Mouse (Mus musculus): ENCODE measurements around the gene Daam2. TPM values are rescaled to one million over a fixed set of nuclear protein-coding genes. Genes with fewer than 3 reads are reported as not detected.

The Daam2 gene
- polyA plus RNA-seq, 1 experiment from 2014 or later = 7.0 TPM

DNA sequence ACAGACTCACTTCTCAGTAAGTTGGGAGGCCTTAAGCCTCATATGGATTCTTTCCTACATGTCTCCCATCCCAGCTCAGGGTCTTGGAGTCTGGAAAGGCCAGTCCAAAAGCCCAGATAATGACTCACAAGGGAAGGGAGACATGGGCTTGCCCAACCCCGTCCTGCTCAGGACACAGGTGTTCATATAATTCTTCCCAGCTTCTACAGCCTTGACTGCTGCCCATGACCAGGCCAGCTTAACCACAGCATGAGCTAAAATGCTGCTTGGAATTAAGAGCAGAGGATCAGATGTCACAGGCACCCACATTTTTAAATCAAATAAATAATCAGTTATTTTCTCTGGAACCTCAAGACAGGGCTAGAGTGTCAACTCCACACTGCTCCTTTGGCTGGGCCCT is 89.0 kb downstream of the Daam2 start:
- no peak overlapping the region for H3K4me2 ChIP-seq (ENCODE audit: low read depth, low read length)
- no peaks in the 10 kb centered on the region for H3K27me3 ChIP-seq (ENCODE audit: control insufficient read depth, insufficient read depth, low read length)
- H3K36me3 ChIP-seq (replicated peaks; ENCODE audit: control insufficient read depth, insufficient read depth, low read depth, low read length) = no peaks in the 10 kb centered on the region; the same call in 1 of the 2 replicates
- H3K27ac ChIP-seq (replicated peaks; ENCODE audit: low read depth, low read length) = no peak overlapping the region
- 76% methylated on average over 1 of the region's 1 CpGs for WGBS
- no peak for ATAC-seq (replicated peaks; ENCODE audit: insufficient number of reproducible peaks, low FRiP score, low TSS enrichment, low read depth)
- H3K4me1 ChIP-seq (ENCODE audit: control insufficient read depth, insufficient read depth, low read length) = no peaks in the 10 kb centered on the region
- H3K4me3 ChIP-seq (ENCODE audit: low read depth, low read length) = no peak overlapping the region
- no peak overlapping the region for H3K9ac ChIP-seq (replicated peaks; ENCODE audit: low read length)
- no peaks in the 10 kb centered on the region for H3K9me3 ChIP-seq (replicated peaks; ENCODE audit: control insufficient read depth, low read length)
- no peak for DNase-seq (ENCODE audit: low spot score)

DNA sequence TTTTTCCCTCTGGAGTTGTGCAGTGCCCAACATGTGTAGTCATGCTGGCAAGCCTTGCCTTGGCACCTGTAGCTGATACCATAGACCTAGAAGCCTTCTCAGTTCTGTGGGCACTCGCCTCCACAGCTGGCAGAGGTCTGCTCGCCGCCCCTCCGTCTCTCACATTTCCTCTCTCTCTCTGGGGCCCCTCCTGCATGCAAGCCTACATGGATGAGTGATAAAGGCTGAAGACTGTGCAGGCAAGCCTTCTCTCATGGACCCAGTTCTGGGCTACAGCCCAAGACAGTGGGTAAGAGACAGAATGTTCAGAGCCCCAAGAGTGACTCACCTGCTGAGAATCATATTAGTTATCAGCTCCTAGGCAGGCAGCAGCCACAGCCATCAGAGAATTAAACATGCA is 90.1 kb downstream of the Daam2 start:
- no peak for DNase-seq (ENCODE audit: low spot score)
- H3K27ac ChIP-seq (replicated peaks; ENCODE audit: low read depth, low read length) = no peak overlapping the region
- no peaks in the 10 kb centered on the region for H3K27me3 ChIP-seq (ENCODE audit: control insufficient read depth, insufficient read depth, low read length)
- ATAC-seq (replicated peaks; ENCODE audit: insufficient number of reproducible peaks, low FRiP score, low TSS enrichment, low read depth) = no peak
- H3K4me1 ChIP-seq (ENCODE audit: control insufficient read depth, insufficient read depth, low read length) = no peaks in the 10 kb centered on the region
- no peaks in the 10 kb centered on the region for H3K9me3 ChIP-seq (replicated peaks; ENCODE audit: control insufficient read depth, low read length)
- no peak overlapping the region for H3K4me2 ChIP-seq (ENCODE audit: low read depth, low read length)
- no peak overlapping the region for H3K9ac ChIP-seq (replicated peaks; ENCODE audit: low read length)
- 92% methylated on average over 4 of the region's 4 CpGs for WGBS
- H3K4me3 ChIP-seq (ENCODE audit: low read depth, low read length) = no peak overlapping the region
- no peaks in the 10 kb centered on the region; the same call in 1 of the 2 replicates for H3K36me3 ChIP-seq (replicated peaks; ENCODE audit: control insufficient read depth, insufficient read depth, low read depth, low read length)

DNA sequence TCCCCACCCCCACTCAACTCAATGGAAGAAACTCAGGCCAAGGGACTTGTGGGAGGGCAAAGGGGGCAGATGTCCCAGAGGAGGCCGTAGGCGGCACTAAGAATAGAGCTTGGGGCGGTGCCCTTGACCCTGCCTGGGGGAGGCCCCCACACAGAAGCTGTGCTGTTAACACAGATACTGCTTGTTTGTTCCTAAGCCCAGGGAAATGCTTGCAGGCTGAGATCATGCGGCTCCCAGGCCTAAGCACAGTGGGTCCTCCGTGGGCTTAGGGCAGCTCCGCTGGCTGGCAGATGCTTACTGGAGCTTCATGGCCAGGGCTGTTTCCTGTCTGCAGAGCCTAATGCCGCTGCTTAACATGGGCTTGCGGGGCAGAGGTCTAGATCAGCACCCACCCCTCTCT is 91.5 kb downstream of the Daam2 start:
- Histone ChIP-seq H3K27ac (replicated peaks; ENCODE audit: low read depth, low read length) (no peak overlapping the region), H3K4me1 (ENCODE audit: control insufficient read depth, insufficient read depth, low read length) (no peaks in the 10 kb centered on the region), H3K36me3 (replicated peaks; ENCODE audit: control insufficient read depth, insufficient read depth, low read depth, low read length) (no peaks in the 10 kb centered on the region; the same call in 1 of the 2 replicates), H3K9me3 (replicated peaks; ENCODE audit: control insufficient read depth, low read length) (no peaks in the 10 kb centered on the region), H3K27me3 (ENCODE audit: control insufficient read depth, insufficient read depth, low read length) (no peaks in the 10 kb centered on the region), H3K4me2 (ENCODE audit: low read depth, low read length) (no peak overlapping the region), H3K4me3 (ENCODE audit: low read depth, low read length) (no peak overlapping the region), H3K9ac (replicated peaks; ENCODE audit: low read length) (no peak overlapping the region)
- 48% methylated on average over 8 of the region's 8 CpGs for WGBS
- no peak; the same call in 1 of the 2 replicates for ATAC-seq (replicated peaks; ENCODE audit: insufficient number of reproducible peaks, low FRiP score, low TSS enrichment, low read depth)
- peak; percentile 18 for DNase-seq (ENCODE audit: low spot score)

DNA sequence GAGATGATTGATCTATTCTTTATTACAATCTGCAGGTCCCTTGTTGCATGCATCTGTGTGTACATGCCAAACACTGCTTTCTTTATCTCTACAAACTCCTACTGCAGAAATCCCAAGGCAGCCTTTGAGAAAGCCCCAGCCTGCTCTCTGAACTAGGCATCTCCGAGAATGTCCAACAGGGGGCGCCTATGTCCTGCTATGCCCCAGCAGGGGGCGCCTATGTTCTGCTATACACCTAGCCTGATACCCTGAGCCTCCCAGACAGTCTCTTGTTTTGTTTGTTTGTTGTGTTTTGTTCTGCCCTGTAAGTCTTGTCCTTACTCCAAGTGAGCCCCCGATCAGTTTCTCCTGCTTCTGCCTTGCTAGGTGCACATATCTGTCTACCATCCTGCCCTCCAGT is 95.9 kb downstream of the Daam2 start:
- WGBS = 29% methylated on average over 4 of the region's 4 CpGs
- no peaks in the 10 kb centered on the region for H3K4me1 ChIP-seq (ENCODE audit: control insufficient read depth, insufficient read depth, low read length)
- H3K36me3 ChIP-seq (replicated peaks; ENCODE audit: control insufficient read depth, insufficient read depth, low read depth, low read length) = no peaks in the 10 kb centered on the region
- ATAC-seq (replicated peaks; ENCODE audit: insufficient number of reproducible peaks, low FRiP score, low TSS enrichment, low read depth) (no peak), DNase-seq (ENCODE audit: low spot score) (peak; percentile 73)
- no peak overlapping the region for H3K4me3 ChIP-seq (ENCODE audit: low read depth, low read length)
- no peak overlapping the region for H3K4me2 ChIP-seq (ENCODE audit: low read depth, low read length)
- no peak overlapping the region for H3K9ac ChIP-seq (replicated peaks; ENCODE audit: low read length)
- H3K27me3 ChIP-seq (ENCODE audit: control insufficient read depth, insufficient read depth, low read length) = no peaks in the 10 kb centered on the region
- no peak overlapping the region for H3K27ac ChIP-seq (replicated peaks; ENCODE audit: low read depth, low read length)
- no peaks in the 10 kb centered on the region for H3K9me3 ChIP-seq (replicated peaks; ENCODE audit: control insufficient read depth, low read length)

DNA sequence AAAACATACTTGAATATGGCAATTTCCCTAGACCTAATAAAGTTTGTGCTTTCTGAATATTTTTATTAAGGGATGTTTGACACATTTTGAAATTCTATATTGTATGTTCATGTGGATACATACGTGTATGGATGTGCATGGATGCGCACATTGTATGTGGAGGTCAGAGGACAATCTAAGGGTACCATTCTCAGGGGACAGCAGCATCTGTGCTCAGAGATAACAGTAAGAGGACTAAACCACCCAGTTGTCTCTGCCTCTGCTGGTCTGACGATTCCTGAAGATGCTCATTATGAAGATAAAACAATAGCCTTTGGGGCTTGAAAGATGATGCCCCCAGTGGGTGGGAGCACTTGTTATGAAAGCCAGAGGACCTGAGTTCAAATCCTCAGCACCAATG is 99.3 kb downstream of the Daam2 start:
- 88% methylated on average over 3 of the region's 3 CpGs for WGBS
- ATAC-seq (replicated peaks; ENCODE audit: insufficient number of reproducible peaks, low FRiP score, low TSS enrichment, low read depth) (no peak), DNase-seq (ENCODE audit: low spot score) (no peak)
- no peaks in the 10 kb centered on the region for H3K4me1 ChIP-seq (ENCODE audit: control insufficient read depth, insufficient read depth, low read length)
- H3K9me3 ChIP-seq (replicated peaks; ENCODE audit: control insufficient read depth, low read length) = no peaks in the 10 kb centered on the region
- no peak overlapping the region for H3K4me3 ChIP-seq (ENCODE audit: low read depth, low read length)
- no peaks in the 10 kb centered on the region for H3K36me3 ChIP-seq (replicated peaks; ENCODE audit: control insufficient read depth, insufficient read depth, low read depth, low read length)
- no peak overlapping the region for H3K9ac ChIP-seq (replicated peaks; ENCODE audit: low read length)
- H3K4me2 ChIP-seq (ENCODE audit: low read depth, low read length) = no peak overlapping the region
- H3K27ac ChIP-seq (replicated peaks; ENCODE audit: low read depth, low read length) = no peak overlapping the region
- no peaks in the 10 kb centered on the region for H3K27me3 ChIP-seq (ENCODE audit: control insufficient read depth, insufficient read depth, low read length)

DNA sequence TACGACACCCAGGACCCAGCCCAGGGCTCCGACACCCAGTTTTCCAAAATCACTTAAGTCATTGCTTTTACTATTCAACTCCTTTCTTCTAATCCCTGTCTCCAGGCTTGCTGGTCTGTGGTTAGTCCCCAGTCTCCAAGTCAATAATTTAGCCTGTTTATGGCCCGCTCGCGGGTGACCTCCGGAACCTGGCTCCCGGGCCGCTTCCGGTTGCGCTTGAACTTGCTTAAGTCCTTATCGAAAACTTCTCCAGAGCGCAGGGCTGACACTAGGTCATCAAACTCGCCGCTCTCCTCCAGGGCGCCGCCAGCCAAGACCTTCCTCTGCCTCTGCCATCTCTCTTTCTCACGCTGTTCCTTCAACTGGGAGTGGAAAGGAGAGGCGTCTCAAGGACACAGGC is 105.8 kb downstream of the Daam2 start:
- Histone ChIP-seq H3K4me3 (ENCODE audit: low read depth, low read length) (no peak overlapping the region), H3K27me3 (ENCODE audit: control insufficient read depth, insufficient read depth, low read length) (no peaks in the 10 kb centered on the region), H3K4me1 (ENCODE audit: control insufficient read depth, insufficient read depth, low read length) (no peaks in the 10 kb centered on the region), H3K9ac (replicated peaks; ENCODE audit: low read length) (no peak overlapping the region), H3K27ac (replicated peaks; ENCODE audit: low read depth, low read length) (no peak overlapping the region), H3K36me3 (replicated peaks; ENCODE audit: control insufficient read depth, insufficient read depth, low read depth, low read length) (peaks cover 3% of the 10 kb centered on the region), H3K9me3 (replicated peaks; ENCODE audit: control insufficient read depth, low read length) (no peaks in the 10 kb centered on the region), H3K4me2 (ENCODE audit: low read depth, low read length) (no peak overlapping the region)
- ATAC-seq (replicated peaks; ENCODE audit: insufficient number of reproducible peaks, low FRiP score, low TSS enrichment, low read depth) = no peak
- 91% methylated on average over 18 of the region's 18 CpGs for WGBS
- DNase-seq (ENCODE audit: low spot score) = no peak

DNA sequence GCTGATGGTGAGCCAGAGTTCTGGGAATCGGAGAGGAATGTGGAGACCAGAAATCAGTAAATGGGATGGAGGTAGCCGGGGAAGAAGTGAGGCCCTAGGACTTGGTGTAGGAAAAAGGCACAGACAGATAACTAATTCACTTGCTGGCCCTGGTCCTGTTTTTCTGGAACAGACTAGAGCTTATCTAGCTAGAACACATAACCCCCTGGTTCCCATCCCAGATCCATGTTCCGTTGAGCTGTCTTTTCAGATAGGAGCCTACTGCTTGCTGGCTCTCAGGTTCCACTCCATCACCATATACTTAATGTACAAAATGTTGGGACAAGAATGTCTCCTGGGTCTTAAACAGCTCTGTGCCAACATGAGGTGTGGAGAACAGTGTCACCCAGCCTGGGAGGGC is 106.3 kb downstream of the Daam2 start:
- Histone ChIP-seq H3K27ac (replicated peaks; ENCODE audit: low read depth, low read length) (no peak overlapping the region), H3K9me3 (replicated peaks; ENCODE audit: control insufficient read depth, low read length) (no peaks in the 10 kb centered on the region), H3K4me3 (ENCODE audit: low read depth, low read length) (no peak overlapping the region), H3K4me2 (ENCODE audit: low read depth, low read length) (no peak overlapping the region), H3K27me3 (ENCODE audit: control insufficient read depth, insufficient read depth, low read length) (no peaks in the 10 kb centered on the region), H3K4me1 (ENCODE audit: control insufficient read depth, insufficient read depth, low read length) (no peaks in the 10 kb centered on the region), H3K9ac (replicated peaks; ENCODE audit: low read length) (no peak overlapping the region), H3K36me3 (replicated peaks; ENCODE audit: control insufficient read depth, insufficient read depth, low read depth, low read length) (peaks cover 3% of the 10 kb centered on the region)
- no peak for DNase-seq (ENCODE audit: low spot score)
- WGBS = 97% methylated on average over 3 of the region's 3 CpGs
- ATAC-seq (replicated peaks; ENCODE audit: insufficient number of reproducible peaks, low FRiP score, low TSS enrichment, low read depth) = no peak

DNA sequence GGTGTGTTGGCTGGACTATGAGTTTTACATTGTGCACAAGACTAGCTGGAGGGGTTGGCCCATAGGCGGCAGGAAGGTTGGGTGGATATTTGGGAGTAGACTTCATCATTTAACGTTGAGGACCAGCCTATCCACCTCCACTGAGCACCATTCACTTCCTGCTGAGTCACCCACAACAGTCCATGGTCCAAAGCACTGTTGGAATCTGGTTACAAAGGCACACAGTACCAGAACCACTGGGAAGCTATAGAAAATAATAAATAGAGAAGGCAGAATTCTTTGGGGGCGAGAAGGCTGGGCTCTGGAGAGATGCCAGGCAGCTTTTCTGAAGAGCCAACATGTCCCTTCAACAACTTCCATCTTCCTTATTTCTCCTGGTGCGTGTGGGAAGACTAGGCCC is 107.8 kb downstream of the Daam2 start:
- DNase-seq (ENCODE audit: low spot score) (no peak), ATAC-seq (replicated peaks; ENCODE audit: insufficient number of reproducible peaks, low FRiP score, low TSS enrichment, low read depth) (no peak)
- no peak overlapping the region for H3K27ac ChIP-seq (replicated peaks; ENCODE audit: low read depth, low read length)
- no peak overlapping the region for H3K9ac ChIP-seq (replicated peaks; ENCODE audit: low read length)
- H3K9me3 ChIP-seq (replicated peaks; ENCODE audit: control insufficient read depth, low read length) = no peaks in the 10 kb centered on the region
- 88% methylated on average over 4 of the region's 4 CpGs for WGBS
- H3K36me3 ChIP-seq (replicated peaks; ENCODE audit: control insufficient read depth, insufficient read depth, low read depth, low read length) = peaks cover 3% of the 10 kb centered on the region
- H3K27me3 ChIP-seq (ENCODE audit: control insufficient read depth, insufficient read depth, low read length) = no peaks in the 10 kb centered on the region
- no peak overlapping the region for H3K4me3 ChIP-seq (ENCODE audit: low read depth, low read length)
- no peak overlapping the region for H3K4me2 ChIP-seq (ENCODE audit: low read depth, low read length)
- H3K4me1 ChIP-seq (ENCODE audit: control insufficient read depth, insufficient read depth, low read length) = no peaks in the 10 kb centered on the region

All from embryonic facial prominence, embryonic 11.5 days (tissue).